Mouse (Mus musculus): Measurements from ENCODE around the gene Pld1.

GRCm38 (mm10) chr3:28028456-28028855, 90.0 kb downstream of the Pld1 start:
- TF ChIP-seq POLR2A (IDR thresholded peaks at IDR 0.05; ENCODE audit: low read depth, low read length) (no peak), CTCF (IDR thresholded peaks at IDR 0.05; ENCODE audit: extremely low read depth, insufficient read depth, insufficient read length, insufficient replicate concordance) (no peak)
